Mouse (Mus musculus) monocyte, adult 2 months (primary cell): ENCODE results near the gene Gm9970.

Experiments
- DNase-seq, 2 experiments: peaks; one replicate each; pipeline ENCODE4 v3.0.0; 2022; ENCODE audit warnings: low spot score in 2 of 2, low read depth in 1 of 2

Gm9970 gene

DNA sequence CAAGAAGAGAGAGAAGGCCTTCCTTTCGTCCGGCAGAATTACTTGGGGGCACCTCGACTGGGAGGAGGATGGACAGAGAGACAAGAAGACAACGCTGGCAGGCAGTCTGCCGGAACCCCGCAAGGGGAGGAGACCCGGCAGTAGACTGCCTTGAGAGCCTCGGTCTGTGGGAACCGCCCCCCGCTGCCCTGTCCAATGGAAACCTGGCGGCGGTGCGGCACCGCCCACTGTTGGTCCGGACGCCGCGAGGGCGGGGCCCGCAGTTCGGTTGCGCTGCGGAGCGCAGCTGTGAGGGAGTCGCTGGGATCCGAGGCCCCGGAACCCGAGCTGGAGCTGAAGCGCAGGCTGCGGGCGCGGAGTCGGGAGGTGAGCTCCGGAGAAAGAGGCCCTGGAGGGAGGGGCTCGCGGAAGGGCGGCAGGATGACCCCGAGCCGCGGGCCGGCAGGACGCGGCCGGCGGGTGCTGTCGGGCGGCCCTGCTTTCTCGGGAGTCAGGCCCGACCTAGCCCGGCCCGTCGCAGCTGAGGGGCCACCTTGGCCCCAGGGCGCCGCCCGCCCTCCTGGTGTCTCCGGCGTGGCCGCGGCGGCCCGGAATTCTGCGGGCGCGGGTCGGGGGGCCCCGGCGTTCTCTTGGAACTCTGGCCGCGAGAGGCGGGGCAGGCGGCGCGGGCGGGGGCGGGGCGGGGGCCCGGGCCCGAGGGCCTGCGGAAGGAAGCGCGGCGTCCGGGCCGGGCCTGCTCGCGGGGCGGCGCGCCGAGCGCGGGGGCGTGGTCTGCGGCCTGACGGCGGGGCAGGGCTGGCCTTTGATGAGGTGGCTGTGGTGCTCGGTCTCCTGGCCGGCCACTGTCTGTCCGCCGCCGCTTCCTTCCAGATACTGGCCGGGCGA is at the start of gene Gm9970, which contains the start of gene Nrbp1:
Gm9970 (minus strand) TSS at position 596 of the 885 bp plus-strand sequence.
Nrbp1 (plus strand) TSS at position 228 of the 885 bp plus-strand sequence.
- DNase-seq, result peak; percentile 82 to 90

- DNase-seq, result no peak
Observed at GRCm38 (mm10) chr5:31289626-31290230, 48.7 kb upstream of the Gm9970 start.

DNA sequence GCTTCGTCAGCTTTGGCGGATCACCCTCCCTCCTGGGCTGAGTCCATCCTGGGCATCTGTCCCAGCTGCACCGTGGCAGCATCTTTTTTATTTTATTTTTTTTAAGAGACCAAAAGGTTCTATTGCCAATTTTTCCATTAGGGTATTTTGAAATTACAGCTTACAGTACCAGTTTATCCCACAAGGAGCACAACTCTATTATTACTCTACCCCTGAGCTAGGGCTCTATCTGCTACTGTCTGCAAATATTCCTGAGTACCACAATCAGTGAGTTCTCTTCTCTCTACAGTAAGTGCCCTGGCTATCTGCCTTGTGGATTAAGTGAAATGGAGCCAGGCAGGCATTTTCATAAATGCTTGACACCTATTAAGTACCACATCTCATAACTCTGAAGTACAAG is 47.6 kb upstream of the Gm9970 start:
- DNase-seq, result no peak

DNA sequence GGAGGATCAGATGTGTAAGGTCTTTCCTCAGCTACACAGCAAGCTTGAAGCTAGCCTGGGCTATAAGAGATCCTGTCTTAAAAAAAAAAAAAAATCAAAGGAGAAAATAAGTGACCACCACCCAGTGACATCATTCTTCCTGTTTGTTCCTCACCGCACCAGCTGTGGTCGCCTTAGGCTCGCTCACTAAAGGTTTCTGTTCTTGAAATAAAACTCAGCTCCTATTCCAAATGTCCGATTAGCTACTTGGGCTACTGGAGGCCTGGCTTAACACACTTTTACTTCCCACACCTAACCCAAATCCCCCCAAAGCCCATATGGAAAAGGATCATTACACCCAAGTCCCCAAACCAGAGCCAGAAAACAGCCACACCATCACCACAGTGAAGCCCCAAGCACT is 47.2 kb upstream of the Gm9970 start:
- DNase-seq, result no peak

DNA sequence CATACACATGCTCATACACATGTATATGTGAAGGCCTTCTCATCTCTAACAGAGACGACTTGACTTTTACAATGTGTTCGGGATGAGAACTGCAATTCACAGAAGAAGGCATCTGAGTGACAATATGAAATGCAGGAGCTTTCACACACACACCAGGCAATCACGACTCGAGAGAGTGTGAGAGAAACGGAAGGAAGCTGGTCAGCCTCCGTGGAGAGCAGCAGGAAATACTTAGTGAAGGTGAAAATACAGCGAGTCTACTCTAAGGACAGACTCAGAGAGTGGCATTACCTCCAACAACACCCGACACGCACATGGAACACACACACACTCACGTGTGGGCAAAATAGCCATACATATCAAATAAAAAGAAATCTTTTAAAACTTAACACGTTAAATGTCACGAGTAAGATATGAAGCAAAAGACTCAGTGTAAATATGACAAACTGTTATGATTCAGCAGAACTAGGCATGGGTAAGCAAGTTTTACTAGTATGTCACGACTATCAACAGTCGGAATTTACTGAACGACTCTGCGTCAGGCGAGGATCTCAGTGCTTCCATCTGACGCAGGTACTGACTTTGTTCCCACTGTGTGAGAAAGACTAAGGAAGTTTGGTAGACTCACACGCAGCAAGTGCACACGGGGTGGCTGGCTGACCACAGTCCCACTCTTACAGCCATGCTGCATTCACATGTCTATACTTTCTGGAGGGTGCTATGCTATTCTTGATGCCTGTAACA is 38.4 kb upstream of the Gm9970 start:
- no peak for DNase-seq

DNA sequence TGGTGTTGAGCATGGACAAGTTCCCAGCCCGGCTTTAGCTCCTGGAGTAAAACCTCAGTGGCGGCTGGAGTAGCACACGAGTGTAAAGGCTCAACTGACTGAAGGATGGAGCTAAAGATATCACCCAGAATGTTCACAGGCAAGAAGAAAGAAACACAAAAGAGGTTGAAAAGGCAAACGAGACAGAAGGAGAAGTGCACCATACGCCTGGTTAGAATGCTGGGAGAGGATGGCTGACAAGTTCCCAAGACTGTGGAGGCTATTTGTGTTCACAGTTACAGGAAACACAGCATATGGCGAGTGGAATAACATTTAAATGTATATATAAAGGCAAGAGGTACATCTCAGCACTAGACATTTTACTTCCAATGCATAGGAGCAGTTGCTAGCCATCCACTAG is 32.0 kb upstream of the Gm9970 start:
- no peak for DNase-seq

DNA sequence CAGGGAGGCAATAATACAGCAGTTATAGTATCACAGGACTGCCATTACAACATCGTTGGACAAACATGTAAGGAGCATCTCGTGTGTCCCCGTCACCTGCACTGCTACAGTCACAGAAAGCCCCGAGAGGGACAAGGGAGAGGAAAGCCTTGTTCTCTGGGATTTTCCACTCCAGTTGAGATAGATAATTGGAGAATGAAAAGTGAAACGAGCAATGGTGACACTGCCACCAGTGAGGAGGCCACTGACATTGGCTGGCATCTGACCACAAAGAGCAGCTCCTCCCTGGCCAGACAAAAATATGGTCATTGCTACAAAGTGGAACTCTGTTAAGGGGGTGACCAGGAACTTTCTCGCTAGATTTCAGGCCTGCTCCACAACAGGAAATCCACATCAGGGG is 26.7 kb upstream of the Gm9970 start:
- DNase-seq, result no peak

- no peak for DNase-seq
Observed at GRCm38 (mm10) chr5:31266101-31266500, 25.1 kb upstream of the Gm9970 start.

GRCm38 (mm10) chr5:31257616-31258015 is 16.6 kb upstream of the Gm9970 start:
- no peak for DNase-seq

- DNase-seq, result no peak
Observed at GRCm38 (mm10) chr5:31255971-31256370, 14.9 kb upstream of the Gm9970 start.

- DNase-seq, result no peak
Observed at GRCm38 (mm10) chr5:31255381-31255780, 14.3 kb upstream of the Gm9970 start.

GRCm38 (mm10) chr5:31254901-31255300 is 13.9 kb upstream of the Gm9970 start:
- no peak for DNase-seq

GRCm38 (mm10) chr5:31254452-31254851 is 13.4 kb upstream of the Gm9970 start:
- DNase-seq, result no peak

DNA sequence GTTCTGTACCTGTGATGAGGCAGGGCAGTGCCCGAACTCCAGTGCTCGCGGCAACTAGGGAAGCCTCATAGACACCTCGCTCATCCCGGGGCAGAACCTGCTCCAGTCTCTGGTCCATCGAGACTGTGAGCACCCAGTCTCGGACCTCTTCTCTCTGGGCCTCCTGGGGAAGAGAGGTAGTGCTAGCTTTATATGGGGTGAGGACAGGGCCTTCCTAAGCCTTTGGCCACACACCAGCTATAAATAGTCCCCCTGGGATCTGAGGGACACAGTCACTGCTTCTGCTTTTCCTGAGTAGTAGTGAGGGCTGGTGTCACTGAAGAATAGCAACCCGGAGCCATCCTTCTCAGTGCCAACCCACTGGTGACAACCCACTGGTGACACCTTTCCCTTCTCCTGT is 12.8 kb upstream of the Gm9970 start:
- no peak for DNase-seq

DNA sequence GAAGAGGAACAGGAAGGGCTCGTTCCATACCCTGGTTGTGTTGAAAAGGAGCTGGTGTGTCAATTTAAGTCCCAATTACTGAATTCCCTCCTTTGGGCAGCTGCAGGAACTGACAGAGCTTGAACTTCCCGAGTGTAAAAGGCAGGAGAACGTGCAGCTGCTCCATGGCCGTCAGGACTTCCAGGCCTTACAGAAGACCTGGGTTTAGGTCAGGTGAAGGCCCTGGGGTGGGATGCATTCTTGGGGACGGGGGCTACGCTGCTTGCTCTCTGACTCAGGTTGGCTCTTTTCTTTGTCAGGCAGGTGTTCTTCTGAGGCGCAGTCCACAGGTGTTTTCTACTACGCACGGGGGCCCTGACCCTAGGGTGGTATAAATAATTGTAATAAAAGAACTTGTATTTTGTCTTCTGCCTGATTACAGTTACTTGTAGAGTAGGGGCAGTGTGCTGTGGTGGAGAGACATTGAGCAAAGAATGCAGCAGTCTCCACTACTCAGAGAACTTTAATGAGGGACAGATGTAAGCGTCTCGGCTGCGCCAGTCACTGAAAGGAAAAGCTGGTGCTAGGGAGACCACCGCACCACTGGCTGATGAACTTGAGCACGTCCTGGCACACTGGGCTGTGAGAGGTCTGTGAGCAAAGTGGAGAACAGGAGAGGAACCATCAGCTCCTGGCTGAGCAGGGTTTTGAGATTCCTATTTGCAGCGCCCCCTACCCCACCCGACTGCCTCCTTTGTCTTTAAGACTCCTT is 11.9 kb upstream of the Gm9970 start:
- no peak for DNase-seq

- no peak for DNase-seq
Observed at GRCm38 (mm10) chr5:31252151-31252550, 11.1 kb upstream of the Gm9970 start.

- DNase-seq, result no peak
Observed at GRCm38 (mm10) chr5:31251541-31252101, 10.6 kb upstream of the Gm9970 start, which contains the start of gene Krtcap3. TSS of gene Krtcap3 (plus strand) at chr5:31251691.

GRCm38 (mm10) chr5:31250716-31251115 is 9.7 kb upstream of the Gm9970 start:
- no peak for DNase-seq

DNA sequence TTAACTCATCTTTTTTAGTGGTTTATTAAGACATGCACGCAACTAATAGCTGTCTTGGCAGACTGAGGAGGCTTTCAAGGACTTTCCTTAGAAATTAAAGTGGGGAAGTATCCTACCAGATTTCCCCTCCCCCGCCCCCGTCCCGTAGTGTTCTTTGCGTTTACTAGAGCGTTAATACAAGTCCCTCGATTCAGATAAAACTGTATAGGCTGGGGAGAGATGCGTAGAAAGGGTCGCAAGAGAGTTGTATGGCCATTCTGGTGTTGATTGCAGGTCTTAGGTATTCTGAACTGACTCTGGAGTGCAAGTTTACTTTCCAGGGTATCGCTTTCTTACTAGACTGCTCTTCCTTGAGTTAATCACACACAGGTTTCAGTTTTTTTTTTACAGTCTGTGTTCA is 1.2 kb upstream of the Gm9970 start:
- no peak for DNase-seq

GRCm38 (mm10) chr5:31241522-31242034 is 546 bp upstream of the Gm9970 start:
- no peak for DNase-seq
